Mouse (Mus musculus) olfactory bulb, adult 2 months (tissue): ENCODE measurements at regions not wholly inside any gene's neighbourhood (a gene's known extent, or its start where the extent isn't known, plus 50 kb on each side); places are given as distances from the start of the nearest gene placed in this dataset.

ENCODE experiments used
- H3K27ac ChIP-seq: fragments of 200-500 bp; 2 replicates; pipeline ENCODE4 v1.5.1; 2012; ENCODE audit warnings: low read depth, low read length; ENCODE audit not compliant: insufficient read depth
- H3K4me1 ChIP-seq: fragments of 200-500 bp; 2 replicates; pipeline ENCODE4 v1.6.1; 2012; ENCODE audit warnings: low read length; ENCODE audit not compliant: control insufficient read depth, insufficient read depth
- H3K4me3 ChIP-seq: fragments of 200-500 bp; 2 replicates; pipeline ENCODE4 v1.5.1; 2012; ENCODE audit warnings: mild to moderate bottlenecking, low read depth, low read length, moderate library complexity; ENCODE audit not compliant: insufficient read depth
- CTCF ChIP-seq: fragments of 200-500 bp; IDR thresholded peaks from 2 replicates; pipeline ENCODE4 v1.5.1; 2012; ENCODE audit warnings: low read depth, mild to moderate bottlenecking, low read length, moderate library complexity; ENCODE audit not compliant: insufficient read depth
- POLR2A ChIP-seq: fragments of 200-500 bp; IDR thresholded peaks from 2 replicates; pipeline ENCODE4 v1.6.1; 2012; ENCODE audit warnings: mild to moderate bottlenecking, low read depth, low read length, moderate library complexity; ENCODE audit not compliant: insufficient read depth
- WGBS: fragments of 180-500 bp; shearing (Covaris S2); methylation state at CpG from one replicate; pipeline ENCODE4 v1.1.7; 2018; 5-methylcytosine and 5-hydroxymethylcytosine counted together

GRCm38 (mm10) chr1:137060914-137061313 lies 100.7 kb upstream of the Nr5a2 start:
- TF ChIP-seq POLR2A = no peak
- no peak for TF ChIP-seq CTCF
- 89% methylated on average over 4 of the region's 4 CpGs for WGBS
- no peak overlapping the region for H3K4me3 ChIP-seq
- no peak overlapping the region for H3K27ac ChIP-seq
- H3K4me1 ChIP-seq = no peaks in the 10 kb centered on the region

- TF ChIP-seq POLR2A = no peak
- no peak for TF ChIP-seq CTCF
- no peak overlapping the region for H3K27ac ChIP-seq
- no peaks in the 10 kb centered on the region for H3K4me1 ChIP-seq
- no peak overlapping the region for H3K4me3 ChIP-seq
These were observed 92.9 kb upstream of the Nr5a2 start for GRCm38 (mm10) chr1:137053134-137053533.

- no peaks in the 10 kb centered on the region for H3K4me1 ChIP-seq
- no peak overlapping the region for H3K4me3 ChIP-seq
- TF ChIP-seq CTCF = no peak
- TF ChIP-seq POLR2A = no peak
- WGBS = 88% methylated on average over 13 of the region's 13 CpGs
- no peak overlapping the region for H3K27ac ChIP-seq
These were observed 91.3 kb upstream of the Nr5a2 start for GRCm38 (mm10) chr1:137051515-137051914.

GRCm38 (mm10) chr1:137044076-137044475 lies 83.8 kb upstream of the Nr5a2 start:
- TF ChIP-seq CTCF = no peak
- TF ChIP-seq POLR2A = no peak
- no peak overlapping the region for H3K4me3 ChIP-seq
- no peaks in the 10 kb centered on the region for H3K4me1 ChIP-seq
- WGBS = 86% methylated on average over 6 of the region's 6 CpGs
- no peak overlapping the region for H3K27ac ChIP-seq

- no peak for TF ChIP-seq CTCF
- no peak for TF ChIP-seq POLR2A
- 80% methylated on average over 17 of the region's 17 CpGs for WGBS
- no peaks in the 10 kb centered on the region for H3K4me1 ChIP-seq
These were observed 82.3 kb upstream of the Nr5a2 start for GRCm38 (mm10) chr1:137042414-137043010.

GRCm38 (mm10) chr1:137040898-137041297 lies 80.7 kb upstream of the Nr5a2 start:
- whole genome bisulfite sequencing = 82% methylated on average over 8 of the region's 8 CpGs
- H3K27ac ChIP-seq = no peak overlapping the region
- TF ChIP-seq POLR2A (no peak), CTCF (no peak)
- no peak overlapping the region for H3K4me3 ChIP-seq
- no peaks in the 10 kb centered on the region for H3K4me1 ChIP-seq

More at GRCm38 (mm10) chr1:137042414-137043010, 82.3 kb upstream of the Nr5a2 start:
- Histone ChIP-seq H3K4me3 (no peak overlapping the region), H3K27ac (no peak overlapping the region)

GRCm38 (mm10) chr1:137034586-137034985 lies 74.3 kb upstream of the Nr5a2 start:
- TF ChIP-seq CTCF (no peak), POLR2A (no peak)
- Histone ChIP-seq H3K4me3 (no peak overlapping the region), H3K27ac (no peak overlapping the region), H3K4me1 (no peaks in the 10 kb centered on the region)
- 92% methylated on average over 6 of the region's 6 CpGs for WGBS

GRCm38 (mm10) chr1:137033679-137034078 lies 73.4 kb upstream of the Nr5a2 start:
- Histone ChIP-seq H3K4me3 (no peak overlapping the region), H3K27ac (no peak overlapping the region), H3K4me1 (no peaks in the 10 kb centered on the region)
- TF ChIP-seq CTCF (no peak), POLR2A (no peak)
- 81% methylated on average over 5 of the region's 5 CpGs for WGBS

- no peak overlapping the region for H3K27ac ChIP-seq
- TF ChIP-seq CTCF (no peak), POLR2A (no peak)
- WGBS = 88% methylated on average over 6 of the region's 6 CpGs
- H3K4me3 ChIP-seq = no peak overlapping the region
- H3K4me1 ChIP-seq = no peaks in the 10 kb centered on the region
These were observed 63.5 kb upstream of the Nr5a2 start for GRCm38 (mm10) chr1:137023706-137024105.

- 96% methylated on average over 1 of the region's 1 CpGs for WGBS
- H3K27ac ChIP-seq = no peak overlapping the region
- no peak overlapping the region for H3K4me3 ChIP-seq
- TF ChIP-seq POLR2A (no peak), CTCF (no peak)
- H3K4me1 ChIP-seq = no peaks in the 10 kb centered on the region
These were observed 60.3 kb upstream of the Nr5a2 start for GRCm38 (mm10) chr1:137020528-137020927.
